ENCODE assay signal across 30 mouse cellular contexts in the genomic region with DNA sequence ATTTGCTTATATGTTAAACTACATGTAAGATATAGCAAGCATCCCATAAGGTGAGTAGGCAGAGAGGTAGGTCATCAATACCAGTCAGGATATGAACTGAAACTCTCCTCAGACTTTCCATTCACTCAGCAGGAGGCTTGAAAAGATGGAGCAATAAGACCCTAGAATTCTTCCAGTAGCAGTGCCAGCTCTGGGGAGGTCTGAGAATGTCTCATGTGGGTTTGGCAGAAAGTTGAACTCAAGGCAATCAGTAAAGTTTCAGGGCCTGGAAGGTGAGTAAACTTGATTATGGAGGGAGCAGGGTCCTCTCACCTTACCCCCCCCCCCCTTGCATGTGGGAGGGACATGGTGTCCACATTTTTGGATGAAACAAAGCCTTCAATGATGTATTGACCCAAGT.
"Had no signal": no experiment of that assay in that cellular context is flagged by ENCODE, and none has a peak within 500 bp of the region (broad histone marks: within the 10 kb centered on the region; RNA-seq: fewer than 3 reads in every experiment).

No protein-coding gene starts in this region.

- H3K36me3 ChIP-seq: limb, embryonic 10.5 days; limb, embryonic 12.5 days; limb, embryonic 13.5 days; limb, embryonic 15.5 days; liver, embryonic 12.5 days; liver, embryonic 13.5 days; liver, embryonic 15.5 days; lung, embryonic 15.5 days; midbrain, embryonic 10.5 days; midbrain, embryonic 12.5 days; midbrain, embryonic 13.5 days; neural tube, embryonic 12.5 days had no signal

- H3K9ac ChIP-seq: limb, embryonic 12.5 days; limb, embryonic 13.5 days; limb, embryonic 15.5 days; liver, embryonic 12.5 days; liver, embryonic 13.5 days; liver, embryonic 14.5 days; liver, embryonic 15.5 days; liver, postnatal 0 days; lung, embryonic 14.5 days; lung, embryonic 15.5 days; midbrain, embryonic 12.5 days; midbrain, embryonic 13.5 days; neural tube, embryonic 12.5 days had no signal

- H3K4me1 ChIP-seq: limb, embryonic 12.5 days; liver, embryonic 13.5 days; liver, embryonic 15.5 days; midbrain, embryonic 12.5 days; midbrain, embryonic 13.5 days; neural tube, embryonic 12.5 days had no signal

- H3K4me3 ChIP-seq: limb, embryonic 10.5 days; limb, embryonic 12.5 days; limb, embryonic 13.5 days; limb, embryonic 15.5 days; liver, embryonic 12.5 days; liver, embryonic 13.5 days; liver, embryonic 15.5 days; lung, embryonic 15.5 days; megakaryocyte, embryonic 14.5 days; midbrain, embryonic 10.5 days; midbrain, embryonic 12.5 days; midbrain, embryonic 13.5 days; myocyte; neural tube, embryonic 12.5 days had no signal

- H3K4me2 ChIP-seq: limb, embryonic 12.5 days; limb, embryonic 13.5 days; limb, embryonic 15.5 days; liver, embryonic 11.5 days; liver, embryonic 12.5 days; liver, embryonic 13.5 days; liver, embryonic 15.5 days; lung, embryonic 14.5 days; lung, embryonic 15.5 days; midbrain, embryonic 12.5 days; midbrain, embryonic 13.5 days; neural tube, embryonic 12.5 days had no signal

- H3K27ac ChIP-seq: limb, embryonic 10.5 days; limb, embryonic 12.5 days; limb, embryonic 13.5 days; limb, embryonic 15.5 days; liver, embryonic 12.5 days; liver, embryonic 13.5 days; liver, embryonic 14.5 days; liver, embryonic 15.5 days; lung, embryonic 15.5 days; macrophage; midbrain, embryonic 10.5 days; midbrain, embryonic 12.5 days; midbrain, embryonic 13.5 days; neural tube, embryonic 12.5 days had no signal

- H3K27me3 ChIP-seq: limb, embryonic 12.5 days; limb, embryonic 13.5 days; limb, embryonic 15.5 days; liver, embryonic 12.5 days; liver, embryonic 13.5 days; lung, embryonic 15.5 days; midbrain, embryonic 12.5 days; midbrain, embryonic 13.5 days; neural tube, embryonic 12.5 days had no signal

- DNase-seq: left cerebral cortex, postnatal 4 days; liver; liver, embryonic 13.5 days; liver, postnatal 0 days; lung, adult 18-20 months; lung, adult 2 months; lung, embryonic 14.5 days; lung, postnatal 10 days; lung, postnatal 14 days; lung, postnatal 36 days; lung, postnatal 4 days; midbrain, embryonic 14.5 days had no signal

- H3K9me3 ChIP-seq: limb, embryonic 10.5 days; limb, embryonic 12.5 days; limb, embryonic 13.5 days; limb, embryonic 15.5 days; liver, embryonic 12.5 days; liver, embryonic 13.5 days; liver, embryonic 15.5 days; lung, embryonic 15.5 days; megakaryocyte, embryonic 14.5 days; midbrain, embryonic 10.5 days; midbrain, embryonic 12.5 days; midbrain, embryonic 13.5 days; neural tube, embryonic 12.5 days had no signal

- ATAC-seq: liver, embryonic 12.5 days; liver, postnatal 0 days; lung, postnatal 0 days; midbrain, embryonic 13.5 days; midbrain, embryonic 16.5 days had no signal
